Mouse (Mus musculus) natural killer cell, adult 2 months (primary cell): ENCODE results near the gene Grik5.
"Not testable (repeated sequence)": the region's sequence is repeated elsewhere in the genome, so short reads cannot be mapped to it uniquely, and the experiment has no call there.

ENCODE experiments used
- DNase-seq, 2 experiments: peaks; one replicate each; pipeline ENCODE4 v3.0.0; 2022; ENCODE audit warnings: low spot score in 2 of 2

The Grik5 gene

DNA sequence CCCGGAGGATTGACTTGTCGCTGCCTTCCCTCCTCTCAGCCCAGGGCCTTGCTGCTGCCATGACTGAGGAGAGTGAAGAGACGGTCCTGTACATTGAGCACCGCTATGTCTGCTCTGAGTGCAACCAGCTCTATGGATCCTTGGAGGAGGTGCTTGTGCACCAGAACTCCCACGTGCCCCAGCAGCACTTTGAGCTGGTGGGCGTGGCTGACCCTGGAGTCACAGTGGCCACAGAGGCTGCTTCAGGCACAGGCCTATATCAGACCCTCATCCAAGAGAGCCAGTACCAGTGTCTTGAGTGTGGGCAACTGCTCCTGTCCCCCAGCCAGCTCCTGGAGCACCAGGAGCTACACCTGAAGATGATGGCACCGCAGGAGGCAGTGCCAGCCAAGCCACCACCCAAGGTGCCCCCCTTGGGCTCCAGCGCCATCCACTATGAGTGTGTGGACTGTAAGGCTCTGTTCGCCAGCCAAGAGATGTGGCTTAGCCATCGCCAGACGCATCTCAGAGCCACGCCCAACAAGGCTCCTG lies 7.4 kb upstream of the Grik5 start:
- DNase-seq, result no peak

DNA sequence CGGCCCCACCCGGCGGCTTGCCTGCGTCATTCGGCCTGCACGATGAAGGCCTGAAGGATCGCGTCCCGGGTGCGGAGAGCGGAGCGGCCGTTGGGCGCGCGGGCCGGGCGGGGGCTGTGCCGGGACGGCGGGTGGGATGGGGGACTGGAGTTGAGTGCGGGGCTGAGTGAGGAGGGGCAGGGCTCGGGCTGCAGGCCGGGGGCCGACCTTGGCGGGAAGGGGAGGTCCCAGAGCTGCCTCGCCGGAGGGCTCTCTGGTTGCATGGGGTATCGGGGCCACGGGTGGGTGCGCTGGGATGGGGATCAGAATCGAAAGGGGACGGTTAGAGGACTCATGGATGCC lies 5.2 kb upstream of the Grik5 start:
- DNase-seq, result no peak

DNA sequence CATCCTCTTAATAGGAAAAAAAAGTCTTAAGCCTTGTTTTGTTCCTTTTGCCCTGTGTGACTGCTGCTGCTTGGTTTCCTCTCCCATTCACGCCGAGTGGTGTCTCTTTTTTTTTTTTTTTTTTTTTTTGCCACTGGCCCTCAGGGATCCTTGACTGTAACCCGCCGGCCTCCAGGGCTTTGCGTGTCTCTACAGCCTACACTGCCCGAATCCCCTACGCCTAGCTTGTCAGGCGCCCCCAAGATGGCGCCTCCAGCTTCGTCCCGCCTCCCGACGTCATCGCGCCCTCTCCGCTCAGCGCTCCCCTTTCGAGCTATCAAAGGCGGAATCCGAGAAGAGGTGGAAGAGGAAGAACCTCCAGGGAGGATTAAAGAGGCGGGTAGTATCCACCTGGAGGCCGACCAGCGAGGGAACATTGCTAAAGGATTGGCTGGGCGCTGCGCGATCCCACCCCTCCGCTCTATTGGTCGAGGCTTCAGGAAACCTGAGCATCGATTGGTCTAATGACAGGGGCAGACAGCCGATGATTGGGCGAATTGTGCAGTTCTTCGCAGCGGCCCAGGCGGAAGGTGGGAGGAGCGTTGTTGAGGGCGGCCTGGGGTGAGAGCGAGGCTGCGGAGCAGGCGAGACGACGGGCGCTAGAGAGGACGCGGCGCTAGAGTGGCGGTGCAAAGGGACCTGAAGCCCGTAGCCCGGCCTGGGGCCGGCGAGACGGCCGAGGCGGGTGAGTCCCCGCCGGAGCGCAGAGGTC lies 4.7 kb upstream of the Grik5 start:
- peak; percentile 97 for DNase-seq

DNA sequence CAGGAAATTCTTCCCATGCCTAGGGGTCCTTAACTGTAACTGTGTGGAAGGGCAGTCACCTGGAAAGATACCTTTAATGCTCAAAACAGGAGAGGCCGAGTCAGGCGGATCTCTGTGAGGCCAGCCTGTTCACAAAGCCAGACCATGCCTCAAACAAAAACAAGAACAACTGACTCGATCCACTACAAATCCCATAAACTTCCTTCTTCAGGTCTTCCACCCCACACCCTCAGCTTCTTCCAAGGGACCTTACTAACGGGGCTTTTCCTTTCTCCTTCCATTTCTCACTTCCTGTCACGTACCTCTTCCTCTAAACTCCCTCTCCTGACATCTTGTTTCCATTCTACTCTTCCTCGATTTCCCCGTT lies 4.1 kb upstream of the Grik5 start:
- no peak for DNase-seq

GRCm38 (mm10) chr7:25073924-25074323 lies 1.8 kb upstream of the Grik5 start:
- DNase-seq, result no peak

DNA sequence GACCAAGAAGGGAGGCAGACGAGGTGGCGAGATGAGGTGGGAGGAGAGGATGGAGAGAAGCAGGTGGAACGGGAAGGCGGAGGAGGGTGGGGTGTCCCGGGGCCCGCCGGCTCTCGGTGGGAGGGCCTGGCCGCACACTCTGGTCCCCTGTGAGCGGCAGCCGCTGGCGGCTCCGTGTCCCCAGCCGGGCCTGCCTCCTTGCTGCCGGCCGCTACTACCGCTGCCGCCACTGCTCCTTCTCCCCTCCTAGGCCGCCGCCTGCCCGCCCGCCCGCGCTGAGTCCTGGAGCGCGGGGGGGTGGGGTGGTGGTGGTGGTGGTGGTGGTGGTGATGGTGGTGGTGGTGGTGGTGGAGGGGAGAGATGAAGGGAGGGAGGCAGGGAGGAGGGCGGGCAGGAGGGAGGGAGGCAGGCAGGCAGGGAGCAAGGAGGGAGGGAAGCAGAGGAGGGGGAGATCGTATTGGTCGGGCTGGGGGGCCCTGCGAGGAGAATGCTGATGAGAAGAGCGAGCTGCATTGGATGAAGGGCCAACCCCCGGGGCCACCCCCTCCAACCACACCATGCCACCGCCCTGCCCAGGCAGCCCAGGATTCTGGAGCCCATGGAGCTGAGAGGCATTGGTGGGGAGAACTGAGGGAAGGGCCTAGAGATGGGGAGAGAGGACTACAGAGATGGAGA lies 707 bp upstream of the Grik5 start:
- DNase-seq, result peak in 1 of 2 experiments; percentile 22

- no peak for DNase-seq
Measured at GRCm38 (mm10) chr7:25068724-25069123, 3.4 kb downstream of the Grik5 start.

GRCm38 (mm10) chr7:25067909-25068656 lies 4.1 kb downstream of the Grik5 start:
- DNase-seq, result no peak

GRCm38 (mm10) chr7:25067338-25067737 lies 4.8 kb downstream of the Grik5 start:
- DNase-seq, result no peak

DNA sequence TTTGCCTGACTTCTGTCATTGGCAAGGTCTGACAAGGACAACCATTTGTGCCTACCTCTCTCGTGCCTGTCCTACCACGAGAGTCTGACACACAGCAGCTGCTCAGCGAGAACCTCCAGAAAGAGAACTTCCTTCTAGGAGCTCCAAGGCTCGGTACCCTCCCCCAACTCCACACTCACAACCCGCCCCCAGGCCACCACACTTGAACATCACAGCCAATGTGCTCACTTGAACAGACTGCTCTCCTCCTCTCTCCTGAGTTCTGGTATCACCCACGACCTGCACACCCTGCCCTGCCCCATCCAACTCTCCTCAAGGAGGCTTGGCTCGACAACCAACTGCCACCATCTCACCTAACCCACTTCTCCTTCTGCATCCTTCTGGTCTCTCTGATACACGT lies 8.2 kb downstream of the Grik5 start:
- no peak for DNase-seq

DNA sequence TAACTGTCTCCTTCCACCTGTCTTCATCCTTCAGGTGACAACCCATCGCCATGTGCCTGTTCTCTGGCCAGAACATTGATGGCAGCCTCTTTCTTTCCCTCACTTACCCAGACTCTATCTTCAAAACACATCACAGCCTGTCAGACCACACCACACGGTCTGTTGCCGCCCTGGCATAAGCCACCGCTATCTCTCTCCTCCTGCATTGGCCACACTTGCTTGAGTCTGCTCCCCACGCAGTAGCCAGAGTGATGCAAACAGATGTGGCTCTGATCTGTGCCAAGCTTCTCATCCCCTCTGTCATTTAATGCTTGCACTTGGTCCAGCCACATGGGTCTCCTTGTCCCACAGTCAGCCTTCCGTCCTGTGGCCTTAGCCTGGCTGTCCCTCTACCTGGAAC lies 8.8 kb downstream of the Grik5 start:
- DNase-seq, result no peak

DNA sequence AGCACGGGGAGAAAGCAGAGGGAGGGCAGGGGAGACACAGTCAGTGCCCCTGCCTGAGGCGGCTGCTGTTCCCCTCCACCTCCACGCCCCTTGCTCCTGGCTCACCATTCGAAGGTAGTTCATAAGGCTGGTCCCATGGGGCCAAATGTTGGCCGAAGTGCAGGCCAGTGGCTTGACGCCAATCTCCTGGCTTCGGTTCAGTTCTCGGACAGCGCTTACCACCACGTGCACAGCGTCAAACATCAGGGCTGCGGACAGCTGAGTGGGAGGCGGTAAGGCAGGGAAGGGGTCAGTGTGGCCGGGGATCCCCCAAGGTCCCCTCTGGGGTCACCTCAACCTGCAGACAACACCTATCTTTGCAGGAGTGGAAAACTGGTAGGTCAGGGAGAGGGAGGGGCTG lies 13.3 kb downstream of the Grik5 start:
- DNase-seq, result no peak

- DNase-seq, result no peak
Measured at GRCm38 (mm10) chr7:25058394-25058793, 13.8 kb downstream of the Grik5 start.

DNA sequence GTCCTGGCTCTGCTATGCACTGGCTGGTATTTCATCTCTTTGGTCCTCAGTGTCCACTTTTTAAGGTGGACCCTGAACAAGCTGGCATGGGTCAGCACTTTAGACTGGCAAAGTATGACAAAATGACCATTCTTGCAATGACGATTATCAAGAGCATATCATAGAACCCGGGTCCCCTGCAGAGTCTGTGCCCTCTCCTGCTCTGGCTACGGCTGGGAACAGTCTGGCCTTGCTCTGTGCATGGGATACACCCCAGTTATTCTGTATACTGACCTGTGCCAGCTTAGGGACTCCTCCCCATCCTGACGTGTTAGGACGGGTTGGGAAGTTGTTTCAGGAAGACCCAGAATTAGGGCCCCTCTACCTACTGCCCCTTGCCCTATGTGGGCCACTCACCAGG lies 14.3 kb downstream of the Grik5 start:
- no peak for DNase-seq

DNA sequence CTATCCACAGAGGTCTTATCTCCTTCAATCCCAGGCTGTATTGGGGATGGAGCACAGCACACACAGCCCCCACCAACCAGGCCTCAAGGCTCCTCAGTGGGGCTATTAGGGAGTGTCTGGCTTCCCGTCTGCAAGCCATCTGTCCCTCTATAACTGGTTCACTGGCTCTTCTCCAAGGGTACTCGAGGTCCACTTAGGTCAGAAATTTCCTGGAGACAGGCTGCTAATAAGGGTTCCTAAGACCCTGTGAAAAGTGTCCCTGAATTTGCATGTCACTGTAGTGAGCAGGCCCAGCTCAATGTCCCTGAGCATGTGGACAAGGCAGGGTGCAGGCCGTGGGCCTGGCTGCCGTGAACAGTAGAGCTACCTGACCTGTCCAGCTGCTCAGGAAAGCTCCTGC lies 15.2 kb downstream of the Grik5 start:
- DNase-seq, result no peak

GRCm38 (mm10) chr7:25052587-25052986 lies 19.6 kb downstream of the Grik5 start:
- no peak for DNase-seq

GRCm38 (mm10) chr7:25049295-25049930 lies 22.7 kb downstream of the Grik5 start:
- DNase-seq, result no peak

GRCm38 (mm10) chr7:25047363-25047762 lies 24.8 kb downstream of the Grik5 start:
- no peak for DNase-seq

DNA sequence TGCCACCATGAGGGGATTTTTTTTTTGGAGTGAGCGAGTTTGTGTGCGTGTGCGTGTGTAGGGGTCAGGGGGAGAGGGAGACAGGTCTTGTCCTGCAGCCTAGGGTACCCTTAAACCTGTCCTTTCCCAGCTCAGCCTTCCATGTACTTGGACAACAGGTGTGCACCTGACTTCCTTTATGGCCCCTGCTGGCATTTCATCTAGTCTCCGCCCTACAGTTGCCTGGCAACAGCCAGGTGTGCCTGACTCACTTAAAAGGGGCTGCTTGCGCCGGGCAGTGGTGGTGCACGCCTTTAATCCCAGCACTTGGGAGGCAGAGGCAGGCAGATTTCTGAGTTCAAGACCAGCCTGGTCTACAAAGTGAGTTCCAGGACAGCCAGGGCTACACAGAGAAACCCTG lies 27.5 kb downstream of the Grik5 start:
- not testable (repeated sequence) for DNase-seq

DNA sequence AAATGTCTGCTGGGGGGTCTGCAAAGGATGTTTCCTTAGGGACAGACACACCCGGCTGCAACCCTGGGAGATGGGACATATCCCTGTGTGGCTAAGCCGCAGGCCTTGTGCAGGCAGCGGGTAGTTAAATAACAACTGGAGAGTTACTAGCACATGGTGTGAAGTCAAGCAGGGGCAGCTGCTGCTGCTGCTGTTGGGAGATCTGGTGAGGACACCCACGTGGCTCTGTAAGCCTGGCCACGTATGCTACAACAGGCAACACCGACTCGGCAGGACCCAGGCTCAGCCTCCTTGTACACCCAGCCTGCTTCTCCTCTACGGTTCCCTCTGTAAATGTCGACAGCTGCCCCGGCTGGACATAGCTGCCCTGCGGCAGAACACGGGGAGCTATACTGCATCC lies 30.2 kb downstream of the Grik5 start:
- no peak for DNase-seq

DNA sequence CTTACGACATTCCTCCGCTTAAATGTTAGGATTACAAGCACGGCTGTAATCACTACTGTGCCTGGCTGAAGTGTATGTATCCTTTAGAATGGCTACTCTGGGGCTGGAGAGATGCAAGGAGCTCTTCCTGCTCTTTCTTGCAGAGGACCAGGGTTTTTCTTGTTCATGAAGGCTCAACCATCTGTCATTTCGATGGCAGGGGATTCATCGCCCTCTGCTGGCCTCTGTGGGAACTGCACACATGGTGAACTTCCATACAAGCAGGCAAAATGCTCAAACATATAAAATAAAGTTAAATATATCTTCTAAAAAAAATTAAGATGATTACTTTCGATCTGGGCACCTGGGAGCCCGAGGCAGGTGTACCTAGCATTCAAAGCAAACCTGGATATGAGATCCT lies 36.2 kb downstream of the Grik5 start:
- peak; percentile 48 to 63 for DNase-seq

DNA sequence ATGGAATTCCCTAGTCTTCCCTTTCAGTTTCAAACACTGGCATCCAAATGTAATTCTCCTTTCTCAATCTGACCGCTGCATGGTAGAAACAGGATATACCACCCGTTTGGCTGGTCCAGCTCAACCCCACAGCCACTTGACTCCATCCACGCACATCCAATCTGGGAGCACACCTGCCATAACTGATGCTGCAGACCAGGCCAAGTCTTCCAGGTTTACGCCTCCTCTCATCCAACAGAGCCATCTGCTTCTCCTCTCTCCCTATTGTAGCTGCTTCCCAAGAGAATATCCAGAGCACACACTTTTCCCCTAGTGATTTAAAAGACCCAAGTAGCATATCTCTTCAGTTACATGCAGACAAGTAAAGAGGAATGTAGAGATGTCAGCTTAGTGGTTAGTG lies 37.4 kb downstream of the Grik5 start:
- no peak for DNase-seq
